Mouse (Mus musculus) small intestine, adult 2 months (tissue): Measurements from ENCODE around the gene Wdr24. TPM values are rescaled to one million over a fixed set of nuclear protein-coding genes. Genes with fewer than 3 reads are reported as not detected.

Experiments used
- H3K27ac ChIP-seq: fragments of 200-500 bp; 2 replicates; pipeline ENCODE4 v1.5.1; 2012; ENCODE audit warnings: low read depth, low read length, control low read depth, inconsistent platforms; ENCODE audit not compliant: insufficient read depth
- H3K27me3 ChIP-seq: fragments of 200-500 bp; 2 replicates; pipeline ENCODE4 v1.6.1; 2012; ENCODE audit warnings: mild to moderate bottlenecking, moderate library complexity, low read length, inconsistent platforms; ENCODE audit not compliant: control insufficient read depth, insufficient read depth
- H3K36me3 ChIP-seq: fragments of 200-500 bp; 2 replicates; pipeline ENCODE4 v1.6.1; 2012; ENCODE audit warnings: mild to moderate bottlenecking, low read length, control low read depth, inconsistent platforms; ENCODE audit not compliant: control insufficient read depth, insufficient read depth
- H3K4me1 ChIP-seq: fragments of 200-500 bp; 2 replicates; pipeline ENCODE4 v1.6.1; 2012; ENCODE audit warnings: low read length, inconsistent platforms, mixed read lengths; ENCODE audit not compliant: control insufficient read depth, insufficient read depth, insufficient read length
- H3K4me3 ChIP-seq: fragments of 200-500 bp; 2 replicates; pipeline ENCODE4 v1.5.1; 2012; ENCODE audit warnings: low read depth, mild to moderate bottlenecking, control low read depth, inconsistent platforms, low read length, moderate library complexity
- CTCF ChIP-seq: fragments of 200-500 bp; IDR thresholded peaks from 2 replicates; pipeline ENCODE4 v1.5.1; 2012; ENCODE audit warnings: low read depth, mild to moderate bottlenecking, control low read depth, inconsistent platforms, low read length, moderate library complexity, mixed read lengths; ENCODE audit not compliant: insufficient replicate concordance, insufficient read length; ENCODE audit errors: extremely low read depth
- POLR2A ChIP-seq: fragments of 200-500 bp; IDR thresholded peaks from 2 replicates; pipeline ENCODE4 v1.6.1; 2012; ENCODE audit warnings: low read depth, mild to moderate bottlenecking, control low read depth, inconsistent platforms, low read length, moderate library complexity
- WGBS: fragments of 180-500 bp; shearing (Covaris S2); methylation state at CpG from one replicate; pipeline ENCODE4 v1.1.7; 2018; 5-methylcytosine and 5-hydroxymethylcytosine counted together
- polyA plus RNA-seq: library from polyadenylated mRNA; depleted of rRNA; stranded (reverse); fragments of >200 nt; gene quantifications from 2 replicates; pipeline ENCODE4 v1.2.3, GENCODE M21; 2012

Gene Wdr24
- polyA plus RNA-seq, 1 experiment: 40.0 TPM

GRCm38 (mm10) chr17:25837533-25837932 is 14.1 kb downstream of the Wdr24 start:
- no peaks in the 10 kb centered on the region for H3K27me3 ChIP-seq
- peaks cover 35% of the 10 kb centered on the region for H3K36me3 ChIP-seq
- WGBS: 80% methylated on average over 3 of the region's 3 CpGs
- H3K4me1 ChIP-seq: peaks cover 39% of the 10 kb centered on the region
- no peak overlapping the region for H3K4me3 ChIP-seq
- H3K27ac ChIP-seq: 0 out of 2 replicates have a peak overlapping the region, but pooled peaks have one; percentile 4
- TF ChIP-seq CTCF: no peak

- Histone ChIP-seq H3K27ac (peak overlapping the region; percentile 10; the same call in 1 of the 2 replicates), H3K4me3 (no peak overlapping the region), H3K36me3 (peaks cover 35% of the 10 kb centered on the region), H3K4me1 (peaks cover 45% of the 10 kb centered on the region), H3K27me3 (no peaks in the 10 kb centered on the region)
- 82% methylated on average over 4 of the region's 4 CpGs for WGBS
- no peak for TF ChIP-seq POLR2A
- TF ChIP-seq CTCF: no peak
These were observed 15.5 kb downstream of the Wdr24 start for GRCm38 (mm10) chr17:25838904-25839303.

GRCm38 (mm10) chr17:25839455-25840235 is 16.2 kb downstream of the Wdr24 start:
- Histone ChIP-seq H3K27me3 (no peaks in the 10 kb centered on the region), H3K27ac (peak overlapping the region; percentile 60; the same call in 1 of the 2 replicates), H3K36me3 (peaks cover 35% of the 10 kb centered on the region), H3K4me3 (0 out of 2 replicates have a peak overlapping the region, but pooled peaks have one; percentile 11), H3K4me1 (peaks cover 38% of the 10 kb centered on the region)
- no peak for TF ChIP-seq CTCF
- TF ChIP-seq POLR2A: no peak
- WGBS: 53% methylated on average over 14 of the region's 14 CpGs

- Histone ChIP-seq H3K27ac (no peak overlapping the region), H3K4me3 (no peak overlapping the region), H3K36me3 (peaks cover 35% of the 10 kb centered on the region), H3K27me3 (no peaks in the 10 kb centered on the region), H3K4me1 (peaks cover 30% of the 10 kb centered on the region)
- 94% methylated on average over 6 of the region's 6 CpGs for WGBS
- no peak for TF ChIP-seq POLR2A
- TF ChIP-seq CTCF: no peak
These were observed 17.1 kb downstream of the Wdr24 start for GRCm38 (mm10) chr17:25840519-25840918.

GRCm38 (mm10) chr17:25841117-25841880 is 17.9 kb downstream of the Wdr24 start, which contains the start of gene Gm20683:
Gene Gm20683, minus strand, starts transcription at chr17:25841763.
- peaks cover 35% of the 10 kb centered on the region for H3K36me3 ChIP-seq
- H3K4me3 ChIP-seq: no peak within 1 kb of the TSS
- no peak within 1 kb of the TSS for H3K27ac ChIP-seq
- TF ChIP-seq CTCF (no peak), POLR2A (no peak)
- 94% methylated on average over 22 of the region's 22 CpGs for WGBS
- H3K27me3 ChIP-seq: no peaks in the 10 kb centered on the region
- H3K4me1 ChIP-seq: peaks cover 23% of the 10 kb centered on the region

GRCm38 (mm10) chr17:25842509-25842908 is 19.1 kb downstream of the Wdr24 start:
- TF ChIP-seq POLR2A: no peak
- no peak for TF ChIP-seq CTCF
- Histone ChIP-seq H3K4me3 (no peak overlapping the region), H3K27ac (no peak overlapping the region), H3K4me1 (peaks cover 14% of the 10 kb centered on the region), H3K36me3 (peaks cover 35% of the 10 kb centered on the region), H3K27me3 (no peaks in the 10 kb centered on the region)
- WGBS: 92% methylated on average over 3 of the region's 3 CpGs

GRCm38 (mm10) chr17:25843122-25843521 is 19.7 kb downstream of the Wdr24 start:
- Histone ChIP-seq H3K36me3 (peaks cover 35% of the 10 kb centered on the region), H3K27ac (no peak overlapping the region; the same call in 1 of the 2 replicates), H3K4me3 (peak overlapping the region; percentile 92; the same call in 1 of the 2 replicates), H3K27me3 (no peaks in the 10 kb centered on the region), H3K4me1 (peaks cover 14% of the 10 kb centered on the region)
- 68% methylated on average over 4 of the region's 4 CpGs for WGBS
- TF ChIP-seq CTCF: no peak
